Mouse (Mus musculus) left cerebral cortex, postnatal 36 days (tissue): ENCODE measurements around the gene Parvb. TPM values are rescaled to one million over a fixed set of nuclear protein-coding genes. Genes with fewer than 3 reads are reported as not detected.
A peak's percentile ranks its signal among the peaks of the same experiment; 100 is the strongest.

Experiments used
- DNase-seq, 2 experiments: peaks; one replicate each; pipeline ENCODE4 v3.0.0; 2021 to 2022; ENCODE audit warnings: low spot score in 2 of 2, mixed read lengths in 1 of 2
- intact Hi-C: fragments of 180-260 bp; cut with DNase I; formaldehyde crosslinking; loops from one replicate; pipeline ENCODE4 v1.15.1; 2025
- total RNA-seq, 2 experiments: library from RNA; stranded (reverse); gene quantifications; 2 replicates each; pipeline ENCODE4 v1.2.3; 2021

Gene Parvb
- total RNA-seq, 2 experiments from 2014 or later, result 21.4 to 26.7 TPM

DNA sequence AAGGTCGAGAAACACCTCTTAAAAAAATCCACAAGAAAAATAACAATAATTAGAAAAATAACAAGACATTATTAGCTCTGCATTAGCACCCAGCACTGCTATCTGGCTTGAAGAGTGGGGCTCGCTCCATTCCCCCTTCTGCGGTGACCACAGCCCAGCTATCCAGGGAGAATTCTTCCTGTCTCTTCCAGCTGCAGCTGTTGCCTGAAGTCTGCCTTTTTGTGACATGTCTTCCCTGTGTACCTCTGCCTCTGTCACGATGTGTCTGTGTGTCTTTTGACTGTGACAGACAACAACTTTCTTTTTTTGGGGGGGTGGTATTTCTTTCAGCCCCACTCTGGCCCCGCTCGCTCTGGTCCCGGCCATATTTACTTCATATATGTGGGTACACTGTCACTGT lies 20.8 kb downstream of the Parvb start:
- intact Hi-C loops, result no loop called here

DNA sequence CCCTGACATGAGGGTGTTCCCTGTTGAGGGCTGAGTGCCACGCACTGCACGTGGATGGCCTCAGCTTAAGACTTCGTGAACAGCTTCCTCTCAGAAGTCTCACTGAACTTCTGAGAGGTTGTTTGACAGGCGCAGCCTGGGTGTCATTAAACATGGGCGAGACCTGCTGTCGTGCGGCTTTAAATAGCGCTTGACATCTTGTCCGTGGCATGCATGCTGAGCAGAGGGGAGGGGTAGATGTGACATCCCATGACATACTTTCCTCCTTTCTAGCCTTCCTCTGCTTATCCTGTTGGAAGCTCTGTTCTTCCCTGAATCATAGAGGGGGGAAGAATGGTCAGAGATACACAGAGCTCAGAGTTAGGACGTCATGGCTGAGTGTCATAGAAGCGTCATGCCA lies 21.9 kb downstream of the Parvb start:
- intact Hi-C loops, result no loop called here
- DNase-seq, result no peak

More for the DNA sequence above, 20.8 kb downstream of the Parvb start:
- no peak for DNase-seq

DNA sequence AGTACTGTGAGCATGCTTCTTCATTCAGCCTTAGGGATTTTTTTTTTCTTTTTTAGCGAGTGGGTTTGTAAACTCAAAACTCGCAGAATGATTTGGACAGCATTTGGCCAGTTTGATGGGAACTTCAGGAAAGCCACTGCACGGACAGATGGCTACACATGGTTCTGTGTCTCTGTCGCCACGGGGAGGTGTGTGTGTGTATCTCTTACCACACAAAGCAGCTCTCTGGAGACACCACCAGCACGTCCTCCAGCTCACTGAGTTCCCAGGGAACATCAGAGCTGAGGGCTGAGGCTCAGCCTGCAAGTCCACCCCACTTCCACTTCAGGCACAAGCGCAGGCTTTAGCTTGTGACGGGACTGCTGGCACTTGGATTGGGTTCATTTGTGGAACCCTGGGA lies 22.5 kb downstream of the Parvb start:
- no peak for DNase-seq
- intact Hi-C loops, result no loop called here

DNA sequence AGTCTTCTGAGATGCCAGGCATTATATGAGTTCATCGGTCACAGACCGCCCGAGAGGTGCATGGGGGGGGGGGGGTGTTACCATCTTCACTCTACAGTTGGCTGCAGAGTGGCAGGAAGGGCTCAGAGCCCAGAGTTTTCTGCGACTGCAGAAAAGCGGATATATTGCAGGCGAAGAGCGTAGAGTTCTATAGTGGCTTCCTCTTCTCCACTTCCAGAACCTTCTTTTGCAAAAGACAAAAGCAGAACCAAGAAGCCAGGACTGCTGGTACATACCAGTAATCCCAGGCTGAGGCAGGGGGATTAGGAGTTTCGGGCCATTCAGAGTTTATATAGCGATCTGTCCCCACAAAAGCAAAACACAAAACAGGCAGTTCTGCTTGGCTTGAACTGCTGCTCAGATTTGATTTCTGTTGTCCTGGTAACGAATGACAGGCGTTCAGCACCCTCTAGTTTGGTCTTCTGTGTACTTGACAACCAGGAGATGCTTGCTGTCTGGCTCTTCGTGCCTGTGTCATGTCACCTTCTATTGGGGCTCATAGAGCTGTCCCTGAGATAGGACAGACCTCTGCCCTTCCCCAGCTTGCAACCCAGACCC lies 24.5 kb downstream of the Parvb start:
- DNase-seq, result no peak
- intact Hi-C loops, result no loop called here

DNA sequence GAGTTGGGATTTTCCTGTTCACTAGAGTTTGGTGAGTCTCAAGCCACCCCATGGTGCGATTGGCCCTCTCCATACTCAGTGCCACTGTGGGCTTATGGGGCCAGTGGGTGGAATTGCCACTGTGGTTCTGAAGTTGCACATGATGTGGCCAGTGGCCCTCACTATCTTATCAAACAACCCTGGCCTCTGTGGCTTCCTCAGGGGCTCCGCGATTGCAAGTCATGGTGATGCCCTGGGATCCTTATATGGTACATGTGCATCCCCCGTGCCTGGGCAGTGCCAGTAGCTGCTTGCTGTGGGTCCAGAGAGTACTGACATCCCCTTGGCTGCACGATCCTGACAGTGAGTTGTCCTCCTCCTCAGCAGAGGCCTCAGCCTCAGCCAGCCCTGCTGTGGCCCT lies 25.0 kb downstream of the Parvb start:
- intact Hi-C loops, result no loop called here

DNA sequence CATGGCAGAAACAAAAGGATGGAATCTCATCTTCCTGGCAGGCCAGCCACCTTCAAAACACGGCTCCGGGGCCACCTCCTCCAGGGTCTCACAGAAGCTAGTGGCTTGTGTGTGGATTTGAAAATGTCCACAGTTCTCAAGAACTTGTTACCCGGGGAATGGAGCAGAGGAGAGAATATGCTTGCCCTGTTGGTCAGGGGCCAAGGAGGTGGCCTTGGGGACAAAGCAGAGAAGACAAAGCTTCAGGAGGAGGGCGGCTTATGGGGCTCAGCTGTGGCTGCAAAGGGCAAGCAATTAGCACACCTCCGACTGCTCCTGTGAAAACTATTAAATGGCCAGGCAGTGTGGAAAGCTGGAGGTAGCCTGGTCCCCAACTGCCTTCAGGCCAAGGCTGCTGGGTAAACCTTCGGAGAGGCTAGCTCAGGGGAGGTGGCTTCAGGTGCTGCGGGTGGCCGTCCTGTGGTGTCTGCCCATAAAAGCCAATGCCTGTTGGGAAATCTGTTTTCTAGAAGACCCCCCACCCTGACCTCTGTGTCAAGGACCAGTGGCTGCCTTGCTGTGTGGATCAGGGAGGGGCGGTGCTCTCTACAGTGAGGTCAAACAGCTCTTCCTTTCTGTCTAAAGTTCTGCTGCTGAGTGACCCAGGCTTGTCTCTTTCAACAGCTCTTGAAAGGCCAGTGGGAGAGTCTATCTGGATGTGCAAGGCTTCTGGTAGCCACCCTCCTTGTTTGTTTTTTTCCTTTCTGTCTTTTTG lies 26.9 kb downstream of the Parvb start:
- intact Hi-C loops, result no loop called here
- DNase-seq, result no peak

More for the DNA sequence above, 25.0 kb downstream of the Parvb start:
- no peak for DNase-seq

DNA sequence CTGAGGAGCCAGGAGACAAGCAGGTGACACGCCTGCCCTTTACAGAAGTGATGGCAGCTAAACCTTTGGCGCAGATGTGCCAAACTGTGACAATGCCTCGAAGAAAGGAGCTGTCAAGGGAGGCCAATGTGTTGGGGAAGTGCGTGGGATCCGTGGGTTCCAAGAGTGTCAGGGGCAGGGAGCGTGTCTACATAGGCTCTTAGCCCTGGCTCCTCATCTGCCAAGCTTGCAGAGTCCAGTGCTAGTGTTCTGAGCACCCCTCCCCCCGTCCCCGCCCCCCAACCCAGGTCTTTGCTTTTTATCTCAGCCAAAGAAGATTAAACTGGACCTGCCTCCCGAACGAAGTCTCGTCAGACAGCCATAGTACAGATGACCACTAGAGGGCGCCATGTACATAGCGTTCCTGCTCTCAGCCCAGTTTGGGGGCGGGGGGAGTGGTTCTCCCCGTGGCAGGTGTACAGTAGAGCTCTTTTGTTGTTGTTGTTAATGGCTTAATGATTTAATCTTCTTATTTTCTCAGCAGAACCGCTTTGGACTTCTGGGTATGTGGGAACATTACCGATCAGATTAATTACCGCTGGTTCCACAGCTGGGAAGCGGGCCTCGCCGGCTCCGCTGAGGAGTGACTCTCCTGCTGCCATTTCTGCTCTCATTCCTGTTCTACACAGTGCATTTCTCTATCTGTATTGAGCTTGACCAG lies 28.4 kb downstream of the Parvb start:
- intact Hi-C loops, result loop anchor here (2.0 to 5.0 kb wide), 2 partner anchors 187 to 355 kb away; partner anchors contain the start of gene Shisal1
- DNase-seq, result peak; percentile 59 to 73

DNA sequence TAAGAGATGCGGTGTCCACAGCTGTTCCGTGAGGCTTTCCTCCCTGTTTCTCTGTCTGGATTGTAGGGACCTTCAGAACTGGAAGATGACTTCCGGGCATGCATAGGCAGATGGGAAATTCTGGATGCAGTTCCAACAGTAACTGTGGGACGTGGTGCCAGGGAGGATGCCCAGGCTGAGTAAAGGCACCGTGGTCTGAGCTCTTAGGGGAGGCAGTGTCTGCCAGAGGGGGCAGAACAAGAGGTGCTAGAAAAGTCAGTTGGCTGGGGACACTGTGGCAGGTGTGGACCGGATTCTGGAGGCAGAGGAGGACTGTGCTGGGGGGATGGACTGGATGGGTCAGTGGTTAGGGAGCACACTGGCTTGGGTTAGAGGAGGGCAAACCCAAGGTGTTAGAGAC lies 30.8 kb downstream of the Parvb start:
- intact Hi-C loops, result loop anchor here (5.0 kb wide), 1 partner anchor 185 kb away; the partner anchor contains the start of gene Shisal1
- no peak for DNase-seq

DNA sequence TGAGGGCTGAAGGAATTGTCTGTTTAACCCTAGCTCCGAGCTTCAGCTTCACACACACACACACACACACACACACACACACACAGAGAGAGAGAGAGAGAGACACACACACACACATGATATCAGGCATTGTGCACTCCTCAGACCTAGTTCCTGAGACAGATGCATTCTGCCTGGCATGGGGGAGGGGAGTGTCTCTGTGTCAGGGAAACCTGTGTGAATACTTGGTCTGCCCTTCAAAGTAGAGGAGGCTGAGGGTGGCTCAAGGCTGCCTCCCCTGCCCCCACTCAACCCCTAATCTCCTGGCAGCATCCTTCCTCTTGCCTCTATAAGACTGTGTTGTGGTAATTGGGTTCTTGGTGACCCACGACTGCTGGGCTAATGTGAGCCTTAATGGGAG lies 31.7 kb downstream of the Parvb start:
- intact Hi-C loops, result loop anchor here (5.0 kb wide), 1 partner anchor 184 kb away; the partner anchor contains the start of gene Shisal1
- DNase-seq, result no peak

DNA sequence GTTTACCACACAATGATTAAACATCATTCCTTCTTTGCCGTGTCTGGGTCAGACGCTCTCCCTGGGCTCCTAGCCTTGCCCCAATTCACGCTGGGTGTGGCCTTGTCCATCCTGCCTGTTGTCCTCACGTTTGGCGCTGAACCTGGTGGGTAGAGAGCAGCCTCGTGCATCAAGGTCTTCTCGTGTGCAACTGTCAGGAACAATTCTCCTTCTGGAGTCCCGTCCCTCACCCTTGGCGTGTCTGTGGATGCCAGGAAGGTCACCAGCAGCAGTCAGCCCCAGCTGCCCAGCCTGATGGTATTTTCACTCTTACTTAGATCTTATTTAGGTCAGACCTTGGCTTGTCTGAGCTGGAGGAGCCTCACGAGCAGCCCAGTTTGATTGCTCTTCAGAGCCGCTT lies 33.3 kb downstream of the Parvb start:
- intact Hi-C loops, result no loop called here

DNA sequence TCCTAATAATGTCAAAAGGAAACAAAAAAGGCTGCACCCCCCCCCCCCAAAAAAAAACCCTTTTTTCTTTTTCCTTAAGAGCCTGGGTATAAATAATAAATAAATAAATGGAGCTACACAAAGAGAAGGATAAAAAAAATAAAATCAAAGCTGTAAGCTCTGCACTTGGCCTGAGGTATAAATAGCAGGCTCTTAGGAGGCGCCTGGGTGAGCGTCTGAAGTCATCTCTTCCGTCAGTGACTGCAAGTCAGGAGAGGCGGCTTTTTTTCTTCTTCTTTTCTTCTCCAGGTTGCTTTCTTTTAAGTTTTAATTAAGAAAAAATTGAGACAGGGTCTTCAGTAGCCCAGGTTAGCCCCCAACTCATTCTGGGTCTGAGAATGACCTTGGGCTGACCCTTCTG lies 34.4 kb downstream of the Parvb start:
- no peak for DNase-seq
- intact Hi-C loops, result no loop called here

More for the DNA sequence above, 33.3 kb downstream of the Parvb start:
- no peak for DNase-seq

DNA sequence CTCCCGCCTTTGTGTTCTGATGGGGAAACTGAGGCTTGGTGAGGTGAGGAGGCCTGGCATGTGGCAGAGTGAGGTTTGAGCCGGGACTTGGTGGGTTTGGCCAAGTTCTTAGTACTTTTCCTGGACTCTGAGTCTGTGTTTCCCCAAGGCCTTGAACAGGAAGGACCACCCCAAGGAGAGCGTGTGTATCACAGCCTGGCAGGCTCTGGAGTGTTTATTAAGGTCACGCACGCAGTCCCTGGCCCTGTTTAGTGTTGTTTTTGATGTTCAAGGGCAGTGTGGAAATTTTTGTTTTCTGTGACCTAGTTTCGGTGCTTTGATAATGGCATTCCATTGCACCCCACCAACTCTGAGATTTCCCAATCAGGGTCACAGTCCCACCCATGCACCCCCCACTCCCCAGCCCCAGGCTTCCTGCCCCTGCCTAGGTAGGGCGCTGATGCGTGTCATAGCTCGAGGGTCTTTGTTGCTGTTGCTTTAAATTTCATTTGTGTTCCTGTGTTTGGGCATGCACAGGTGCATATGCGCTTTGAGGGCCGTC lies 35.9 kb downstream of the Parvb start:
- intact Hi-C loops, result no loop called here
- no peak for DNase-seq

DNA sequence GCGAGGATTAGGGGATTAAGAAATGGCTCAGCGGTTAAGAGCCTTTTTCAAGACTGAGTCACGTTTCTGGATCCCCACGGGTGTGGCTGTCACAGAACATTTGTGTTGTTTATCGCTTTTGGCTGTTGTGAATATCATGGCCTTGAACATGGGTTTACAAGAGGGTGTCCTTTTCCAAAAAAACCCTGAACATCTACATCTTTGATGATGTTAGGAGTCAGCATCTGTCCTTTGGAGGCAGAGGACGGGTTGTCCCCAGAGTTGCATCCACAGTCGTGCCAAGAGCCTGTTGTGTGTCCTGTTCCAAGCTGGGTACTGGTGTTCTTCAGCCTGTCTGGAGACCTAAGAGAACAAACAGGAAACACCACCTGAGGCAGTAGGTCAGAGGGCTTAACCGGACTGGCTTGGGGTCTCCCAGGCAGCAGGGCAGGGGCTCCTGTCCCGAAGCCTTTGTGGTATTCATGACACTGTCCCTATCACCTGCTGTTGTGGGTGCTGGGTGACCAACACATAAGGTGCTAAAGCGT lies 37.3 kb downstream of the Parvb start:
- DNase-seq, result no peak
- intact Hi-C loops, result no loop called here

DNA sequence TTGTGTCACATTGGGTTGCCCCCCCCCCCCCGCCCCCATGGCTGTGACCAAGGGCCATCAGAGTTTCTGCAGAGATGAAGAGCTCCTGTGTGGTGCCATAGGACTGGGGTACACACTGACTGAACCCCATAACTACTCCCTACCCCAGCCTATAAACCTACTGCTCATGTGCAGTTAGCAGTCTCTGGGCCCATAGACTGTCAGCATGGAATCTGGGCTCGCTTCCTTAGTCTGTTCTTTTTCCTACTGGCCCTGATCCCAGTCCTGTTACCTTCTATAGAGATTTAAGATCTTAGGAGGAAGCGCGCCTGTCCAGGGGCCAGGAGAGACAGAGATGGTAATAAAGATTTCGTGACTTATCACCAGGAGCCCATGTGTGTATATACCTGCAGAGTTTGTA lies 38.2 kb downstream of the Parvb start:
- intact Hi-C loops, result no loop called here
- no peak for DNase-seq

DNA sequence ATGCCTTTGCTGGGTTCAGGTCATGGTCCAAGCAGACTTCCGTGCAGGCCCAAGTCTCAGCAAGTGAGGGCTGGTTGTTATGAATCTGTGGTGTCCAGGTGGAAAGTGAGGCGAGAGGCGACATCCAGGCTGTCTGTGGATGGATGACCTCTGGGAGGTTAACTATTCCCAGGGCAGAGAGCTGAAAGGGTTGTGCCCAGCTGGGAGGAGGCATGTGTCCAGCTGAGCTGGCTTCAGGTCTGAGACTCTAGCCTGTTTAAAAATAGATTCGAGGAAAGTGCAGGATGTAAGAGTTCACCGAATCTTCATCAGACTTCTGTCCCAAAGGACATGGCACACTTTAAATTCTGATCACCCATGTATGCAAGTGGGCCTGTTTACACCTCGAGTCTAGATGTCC lies 38.6 kb downstream of the Parvb start:
- intact Hi-C loops, result no loop called here
- DNase-seq, result no peak

DNA sequence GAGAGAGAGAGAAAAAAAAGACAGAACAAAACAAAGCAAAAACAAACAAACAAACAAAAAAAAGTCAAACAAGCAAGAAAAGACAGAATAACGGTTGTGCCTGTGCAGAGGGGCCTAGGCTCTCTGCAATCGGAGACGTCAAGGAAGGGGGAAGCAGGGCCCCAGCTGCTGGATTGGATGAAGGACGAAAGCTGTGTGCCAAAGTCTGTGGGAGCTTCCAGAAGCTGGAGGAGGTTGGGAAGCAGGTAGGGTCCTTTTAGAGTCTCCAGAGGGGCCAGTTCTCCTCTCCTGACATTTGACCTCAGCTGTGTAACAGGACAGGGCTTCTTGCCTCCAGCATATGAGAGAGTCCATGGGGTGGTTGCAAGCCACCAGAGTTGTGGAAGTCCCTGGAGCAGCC lies 44.2 kb downstream of the Parvb start:
- DNase-seq, result no peak
- intact Hi-C loops, result no loop called here

DNA sequence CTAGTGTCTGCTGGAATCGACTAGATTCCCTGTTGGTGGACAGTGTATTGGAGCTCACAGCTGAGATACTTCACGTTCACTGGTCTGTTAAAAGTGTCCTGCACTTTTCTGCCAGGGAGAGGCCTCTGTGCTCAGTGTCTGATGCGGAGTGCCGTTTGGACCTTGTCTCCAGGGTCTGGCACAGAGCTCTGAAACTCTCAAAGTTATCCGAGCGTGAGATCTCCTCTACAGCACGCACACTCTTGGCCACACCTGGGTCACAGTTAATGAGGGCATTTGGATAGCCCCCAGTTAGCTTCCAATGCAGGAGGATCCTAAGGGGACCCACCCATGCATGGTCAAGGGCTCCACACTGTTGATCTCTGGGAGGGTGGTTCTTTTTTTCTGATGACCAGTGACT lies 46.2 kb downstream of the Parvb start:
- no peak for DNase-seq
- intact Hi-C loops, result no loop called here

DNA sequence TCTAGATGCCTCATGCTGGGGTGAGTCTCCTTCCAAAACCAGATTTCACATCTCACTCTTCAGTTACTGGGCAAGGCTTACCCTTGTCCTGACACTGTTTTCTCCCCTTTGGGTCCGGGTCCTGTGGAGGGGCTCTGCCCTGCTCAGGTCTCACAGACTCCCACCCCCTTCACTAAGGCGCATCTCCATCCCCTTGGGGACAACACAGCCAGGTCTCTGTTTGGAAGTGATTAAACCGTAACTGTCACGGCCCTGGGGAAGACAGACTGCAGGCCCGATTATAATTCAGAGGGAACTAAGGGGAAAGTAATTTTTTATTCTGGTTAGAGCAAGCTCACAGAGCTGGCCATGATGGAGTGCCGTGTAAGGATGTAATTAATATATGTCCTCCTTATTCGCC lies 46.8 kb downstream of the Parvb start:
- intact Hi-C loops, result no loop called here
- no peak for DNase-seq

DNA sequence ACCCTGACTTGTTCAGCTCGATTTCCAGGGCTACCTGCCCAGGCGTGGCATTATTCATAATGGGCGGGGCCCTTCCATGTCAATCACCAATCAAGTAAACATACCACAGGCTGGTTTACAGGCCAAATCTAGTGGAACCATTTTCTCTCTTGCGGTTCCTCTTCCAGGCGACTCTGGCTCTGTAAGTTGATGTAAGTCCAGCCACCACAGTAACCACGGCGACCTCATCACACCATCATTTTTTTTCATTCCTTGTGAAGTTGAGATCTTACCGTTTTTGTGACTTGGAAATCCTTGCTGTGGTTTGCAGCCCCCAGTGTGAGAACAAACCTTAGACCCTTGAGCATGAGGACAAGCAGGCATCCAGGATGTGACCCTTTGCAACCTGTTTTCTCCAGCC lies 48.5 kb downstream of the Parvb start:
- intact Hi-C loops, result no loop called here
- no peak for DNase-seq

DNA sequence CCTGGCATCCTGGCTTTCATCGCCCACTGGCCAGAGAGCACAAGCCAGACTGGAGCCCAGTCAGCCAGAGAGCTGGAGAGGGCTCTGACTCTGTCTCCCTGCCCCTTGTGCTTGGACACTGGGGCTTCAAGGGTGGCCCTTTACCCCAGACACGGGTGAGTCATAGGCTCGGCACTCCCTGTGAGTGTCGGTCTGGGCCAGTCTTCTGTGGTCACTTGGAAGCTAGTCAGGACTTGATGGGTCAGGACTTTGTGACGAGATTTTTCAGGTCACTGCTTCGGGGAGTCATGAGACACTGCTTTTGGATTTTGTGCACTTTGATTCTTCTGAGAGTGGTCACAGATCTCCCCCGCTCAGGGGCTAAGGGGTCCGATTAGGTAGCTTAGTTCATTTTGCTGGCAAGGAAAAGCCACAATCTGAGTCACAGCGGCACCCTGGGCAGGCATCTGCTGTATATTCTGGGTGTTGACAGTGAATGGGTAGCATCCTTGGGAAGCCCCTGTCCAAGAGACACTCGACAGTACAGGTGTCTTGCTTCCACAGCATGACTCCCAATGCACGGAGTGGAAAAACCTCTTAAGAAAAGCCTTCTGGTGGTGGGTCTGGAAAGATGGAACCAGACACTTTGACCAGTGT lies 49.0 kb downstream of the Parvb start:
- no peak for DNase-seq
- intact Hi-C loops, result no loop called here
